Mouse (Mus musculus): Measurements from ENCODE around the gene Pex6. TPM values are rescaled to one million over a fixed set of nuclear protein-coding genes. Genes with fewer than 3 reads are reported as not detected.

The Pex6 gene
- total RNA-seq, 2 experiments from 2014 or later, result 17.6 to 19.6 TPM

DNA sequence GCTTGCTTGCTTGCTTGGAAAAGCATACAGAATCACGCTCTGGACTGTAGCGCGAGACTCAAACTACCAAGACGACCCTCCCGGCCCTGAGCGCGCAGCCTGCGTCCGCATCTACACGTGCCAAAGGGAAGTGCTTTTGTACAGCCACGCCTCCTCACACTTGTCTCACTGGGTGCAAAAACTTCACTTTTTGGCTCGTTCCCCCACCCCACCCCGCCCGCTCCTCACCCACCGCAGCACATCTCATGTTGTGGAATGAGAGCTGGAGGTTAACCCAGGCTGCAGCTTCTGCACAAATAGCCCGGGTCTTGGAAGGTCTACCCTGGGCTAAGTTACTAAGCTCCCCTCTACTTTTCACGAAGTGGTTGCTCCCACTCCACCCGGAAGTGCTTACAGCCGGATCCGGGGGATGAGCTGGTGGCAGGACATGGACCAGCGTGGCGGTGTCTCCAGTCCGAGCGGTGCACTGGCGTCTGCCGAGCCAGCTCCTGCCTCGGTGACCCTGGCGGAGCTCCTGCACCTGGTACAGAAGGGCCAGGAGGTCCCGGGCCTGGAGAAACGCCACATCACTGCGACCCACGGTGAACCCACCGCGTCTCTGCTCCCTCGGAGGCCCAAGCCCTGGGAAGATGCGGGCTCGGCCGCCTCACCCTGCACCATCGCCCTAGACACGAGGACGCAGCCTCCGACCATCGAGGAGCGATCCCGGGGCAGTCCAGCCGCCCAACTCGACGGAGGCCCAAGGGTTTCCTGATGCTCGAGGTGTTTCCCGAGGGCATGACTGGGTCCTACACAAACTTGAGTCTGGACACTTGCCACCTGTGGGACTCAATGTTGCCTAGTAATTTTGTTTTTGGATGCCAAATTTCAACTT, 61.4 kb downstream of the Pex6 start, which contains the start of gene 2310039H08Rik:
TSS of gene 2310039H08Rik (plus strand) at position 232 of the 874 bp plus-strand sequence.
- peak; percentile 72 to 84 for DNase-seq (ENCODE audit: low spot score in 2 of 2)

DNA sequence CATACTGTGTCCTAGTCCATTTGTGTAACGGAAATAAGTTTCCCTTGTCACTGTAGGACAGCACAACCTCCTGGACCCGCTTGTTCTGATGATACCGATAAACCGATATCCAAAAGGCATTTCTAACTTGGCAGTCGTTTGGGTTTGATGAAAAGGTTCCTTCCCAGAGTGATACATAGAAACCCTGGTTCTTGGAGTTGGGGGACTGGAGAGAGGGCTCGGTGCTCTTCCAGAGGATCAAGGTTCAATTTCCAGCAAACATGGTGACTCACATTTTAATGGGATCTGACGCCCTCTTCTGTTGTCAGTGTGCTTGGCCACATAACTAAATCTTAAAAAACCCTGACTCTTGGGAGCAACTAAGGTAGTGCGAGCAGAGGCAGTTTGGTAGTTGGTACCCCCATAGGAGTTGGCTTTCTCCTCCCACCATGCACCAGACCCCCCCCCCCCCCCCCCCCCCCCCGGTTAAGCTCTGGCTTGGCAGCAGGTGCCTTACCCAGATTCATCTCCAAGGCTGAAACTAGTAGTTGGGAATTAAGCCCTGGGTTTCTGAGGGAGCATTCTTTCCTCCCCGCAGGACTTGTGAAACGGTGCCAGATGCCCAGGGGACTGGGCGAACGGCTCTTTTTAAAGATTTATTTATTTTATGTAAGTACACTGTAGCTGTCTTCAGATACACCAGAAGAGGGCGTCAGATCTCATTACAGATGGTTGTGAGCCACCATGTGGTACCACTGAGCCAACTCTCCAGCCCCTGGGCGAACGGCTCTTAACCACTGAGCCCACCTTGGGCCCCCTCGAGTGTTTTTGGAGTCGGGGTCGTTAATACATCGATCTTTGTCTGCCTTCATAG, 62.2 kb downstream of the Pex6 start:
- DNase-seq (ENCODE audit: low spot score in 2 of 2), result no peak

DNA sequence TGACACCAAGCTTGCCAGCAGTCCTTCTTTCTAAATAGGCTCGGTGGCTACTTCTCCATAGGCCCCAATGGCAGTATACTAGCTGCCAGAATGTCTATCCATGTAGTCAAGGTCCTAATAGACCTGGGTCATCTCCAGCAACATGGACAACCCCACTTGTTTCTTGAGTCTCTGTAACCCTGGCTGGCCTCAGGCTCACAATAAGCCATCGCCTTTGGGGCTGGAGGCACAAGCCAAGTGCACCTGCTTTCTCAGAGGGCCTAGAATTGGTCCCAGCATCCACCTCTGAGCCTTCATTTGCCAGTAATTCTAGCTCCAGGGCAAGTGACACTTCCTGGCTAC, 62.8 kb downstream of the Pex6 start:
- no peak for DNase-seq (ENCODE audit: low spot score in 2 of 2)

DNA sequence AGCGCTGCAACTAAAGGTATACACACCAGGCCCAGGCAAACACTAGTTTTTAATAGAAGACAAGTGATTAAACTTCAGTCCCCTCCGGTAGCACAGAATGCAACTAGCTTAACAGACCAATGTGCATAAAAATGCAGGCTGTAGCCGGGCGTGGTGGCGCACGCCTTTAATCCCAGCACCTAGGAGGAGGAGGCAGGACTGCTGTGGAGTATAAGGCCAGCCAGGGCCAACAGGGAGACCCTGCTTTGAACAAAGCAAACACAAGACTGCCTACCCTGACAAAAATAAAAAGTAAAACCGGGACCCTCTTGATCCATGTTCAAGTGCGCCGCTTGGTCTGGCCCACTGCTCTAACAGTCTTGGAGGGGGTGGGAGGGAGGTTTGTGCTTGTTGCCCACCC, 63.8 kb downstream of the Pex6 start:
- no peak for DNase-seq (ENCODE audit: low spot score in 2 of 2)

Other genes starting within 250 kb of the Pex6 start
- gene Ttbk1, start 223.8 kb upstream of the Pex6 start, total RNA-seq (2021), result 1 to 10 TPM in 1 of 2 experiments, under 1 TPM in 1; 0.60 to 1.2 TPM
- gene Dnph1, start 214.8 kb upstream of the Pex6 start, total RNA-seq (2021), result 1 to 10 TPM; 3.6 to 5.2 TPM
- 10 to 100 TPM; 13.5 to 15.0 TPM for gene Cul9, start 165.1 kb upstream of the Pex6 start, total RNA-seq (2021)
- 10 to 100 TPM; 81.5 to 84.4 TPM for gene Srf, start 155.3 kb upstream of the Pex6 start, total RNA-seq (2021)
- gene Ptk7, start 82.0 kb upstream of the Pex6 start, total RNA-seq (2021), result 10 to 100 TPM; 46.2 to 50.0 TPM
- 10 to 100 TPM; 21.6 to 24.1 TPM for gene Klc4, start 65.4 kb upstream of the Pex6 start, total RNA-seq (2021)
- 100 to 1,000 TPM; 104 to 107 TPM for gene Mrpl2, start 65.2 kb upstream of the Pex6 start, total RNA-seq (2021)
- 100 to 1,000 TPM; 100 to 101 TPM for gene Cul7, start 61.1 kb upstream of the Pex6 start, total RNA-seq (2021)
- gene Rrp36, start 37.1 kb upstream of the Pex6 start, total RNA-seq (2021), result 10 to 100 TPM; 17.9 to 21.6 TPM
- 10 to 100 TPM; 72.3 to 75.8 TPM for gene Mea1, start 32.7 kb upstream of the Pex6 start, total RNA-seq (2021)
- 100 to 1,000 TPM; 191 to 192 TPM for gene Klhdc3, start 30.5 kb upstream of the Pex6 start, total RNA-seq (2021)
- gene Ppp2r5d, start 6.4 kb upstream of the Pex6 start, total RNA-seq (2021), result 10 to 100 TPM; 55.4 to 58.1 TPM
- gene Gnmt, start 17.7 kb downstream of the Pex6 start, total RNA-seq (2021), result under 1 TPM; 0.44 to 0.52 TPM
- 10 to 100 TPM; 26.4 to 27.8 TPM for gene Cnpy3, start 40.8 kb downstream of the Pex6 start, total RNA-seq (2021)
- not detected for gene Ptcra, start 52.2 kb downstream of the Pex6 start, total RNA-seq (2021)
- 10 to 100 TPM; 34.7 to 43.2 TPM for gene 2310039H08Rik, start 61.2 kb downstream of the Pex6 start, total RNA-seq (2021)
- 10 to 100 TPM; 71.1 to 76.2 TPM for gene Rpl7l1, start 71.2 kb downstream of the Pex6 start, total RNA-seq (2021)
- 10 to 100 TPM; 17.0 to 17.6 TPM for gene Bicral, start 147.0 kb downstream of the Pex6 start, total RNA-seq (2021)
- gene Tbcc, start 179.2 kb downstream of the Pex6 start, total RNA-seq (2021), result 10 to 100 TPM; 24.7 to 27.0 TPM
- not detected for gene Prph2, start 199.0 kb downstream of the Pex6 start, total RNA-seq (2021)

Data from gastrocnemius, postnatal 4 days (tissue).